Mouse (Mus musculus) megakaryocyte progenitor cell, adult 5-6 weeks (primary cell): Measurements from ENCODE around the gene Jmjd6. TPM values are rescaled to one million over a fixed set of nuclear protein-coding genes. Genes with fewer than 3 reads are reported as not detected.

Experiments
- ATAC-seq: replicated peaks from 2 replicates; pipeline ENCODE4 v1.8.0; 2016; ENCODE audit warnings: mild to moderate bottlenecking, moderate TSS enrichment, inconsistent platforms; ENCODE audit not compliant: poor library complexity
- total RNA-seq, 2 experiments: library from RNA; stranded (forward) in 1 of 2; stranded (reverse) in 1 of 2; fragments of 157-497, 149-512 nt in 1 of 2; fragments of 200-1000 nt in 1 of 2; gene quantifications; 2 replicates each; pipeline versions ENCODE4 v1.2.3 to v1.2.4; 2015 to 2017

The Jmjd6 gene
- total RNA-seq (2015) (42.9 and 43.8 TPM in 2 replicates), total RNA-seq (2017) (43.6 and 50.1 TPM in 2 replicates)

DNA sequence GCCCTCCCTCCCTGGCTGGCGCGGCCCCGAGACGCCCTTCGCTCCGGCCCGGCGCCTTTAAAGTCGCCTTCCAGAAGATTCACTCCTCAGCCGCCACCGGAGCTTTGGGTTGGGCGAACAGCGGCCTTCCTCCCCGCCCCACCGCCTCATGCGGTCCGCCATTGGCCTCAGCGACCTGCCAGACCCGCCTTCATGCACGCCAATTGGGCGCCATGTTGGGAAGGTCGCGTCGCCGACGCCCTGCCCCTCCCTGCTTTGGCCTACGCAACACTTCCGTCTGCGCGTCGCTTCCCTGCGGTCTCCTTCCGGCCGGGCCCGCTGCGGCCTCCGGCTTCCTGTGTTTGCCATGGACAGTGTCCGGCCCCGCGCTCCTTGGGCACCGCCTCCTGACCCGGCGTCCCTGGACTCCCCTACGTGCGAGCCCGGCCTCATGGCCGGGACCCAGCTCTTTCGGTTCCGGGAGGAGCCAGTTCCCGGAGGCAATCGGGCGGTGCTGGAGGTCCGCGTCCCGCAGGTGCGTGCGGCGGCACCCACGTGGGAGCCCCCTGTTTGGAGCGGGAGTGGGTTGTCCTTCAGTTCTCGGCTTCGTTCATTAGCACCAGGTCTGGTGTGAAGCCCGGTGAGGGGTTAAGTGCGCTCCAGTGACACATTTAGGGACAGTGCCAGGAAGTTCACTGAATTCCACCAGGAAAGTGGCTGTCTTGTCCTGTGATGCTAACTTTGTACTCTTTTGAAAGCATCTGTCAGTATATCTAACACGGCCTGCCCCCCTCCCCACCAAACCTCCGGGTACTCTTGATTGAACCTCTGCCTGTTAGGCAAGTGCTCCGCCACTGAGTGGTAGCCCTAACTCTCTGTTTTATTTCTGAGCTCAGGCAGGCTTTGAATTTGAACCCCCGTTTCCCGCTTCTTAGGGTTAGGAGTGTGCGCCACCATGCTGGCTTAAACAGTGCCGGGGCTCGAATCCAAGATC lies at the start of gene Jmjd6, which contains the start of gene Mettl23:
TSS of gene Jmjd6 (minus strand) at position 189 of the 973 bp plus-strand sequence.
TSS of gene Mettl23 (plus strand) at position 18 of the 973 bp plus-strand sequence.
- peak; percentile 87 for ATAC-seq

DNA sequence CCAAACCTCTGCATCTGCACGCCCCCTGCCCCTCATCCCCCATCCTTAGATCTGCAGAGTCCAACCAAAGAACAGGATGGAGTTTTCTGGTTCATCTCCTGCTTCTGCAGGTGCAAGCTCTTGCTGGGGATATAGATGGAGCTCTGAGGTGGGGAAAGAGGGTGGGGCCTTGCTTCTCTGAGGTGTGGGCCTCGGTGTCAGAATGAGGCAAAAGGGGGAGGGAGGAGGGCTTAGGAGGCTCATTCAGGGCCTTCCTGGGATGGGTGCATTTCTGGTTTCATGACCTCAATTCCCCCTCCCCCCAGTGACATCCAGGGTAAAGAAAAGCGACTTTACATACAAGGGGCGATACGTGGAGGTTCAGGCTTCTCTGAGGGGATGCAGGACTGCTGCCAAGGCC lies 43.9 kb upstream of the Jmjd6 start:
- no peak for ATAC-seq

- ATAC-seq, result peak; percentile 83
Observed at GRCm38 (mm10) chr11:116885275-116886151, 42.3 kb upstream of the Jmjd6 start.

DNA sequence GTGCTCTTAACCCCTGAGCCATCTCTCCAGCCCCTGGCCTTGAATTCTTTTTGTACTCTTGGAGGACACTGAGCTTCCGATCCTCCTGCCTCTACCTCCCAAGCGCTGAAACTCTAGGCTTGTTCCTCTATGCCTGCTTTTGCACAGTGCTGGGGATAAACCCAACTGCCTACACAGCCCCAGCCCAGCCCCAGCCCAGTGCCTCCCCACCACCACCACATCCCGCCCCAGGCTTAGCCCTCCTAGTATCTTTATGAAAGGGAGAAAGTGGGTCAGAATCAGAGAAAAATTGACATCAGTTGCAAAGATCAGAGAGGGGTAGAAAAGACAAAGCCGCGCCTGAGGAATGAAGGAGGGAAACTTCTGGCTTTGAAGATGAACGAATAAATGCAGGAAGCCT lies 40.8 kb upstream of the Jmjd6 start:
- ATAC-seq, result no peak

GRCm38 (mm10) chr11:116882446-116882845 lies 39.2 kb upstream of the Jmjd6 start:
- ATAC-seq, result no peak

DNA sequence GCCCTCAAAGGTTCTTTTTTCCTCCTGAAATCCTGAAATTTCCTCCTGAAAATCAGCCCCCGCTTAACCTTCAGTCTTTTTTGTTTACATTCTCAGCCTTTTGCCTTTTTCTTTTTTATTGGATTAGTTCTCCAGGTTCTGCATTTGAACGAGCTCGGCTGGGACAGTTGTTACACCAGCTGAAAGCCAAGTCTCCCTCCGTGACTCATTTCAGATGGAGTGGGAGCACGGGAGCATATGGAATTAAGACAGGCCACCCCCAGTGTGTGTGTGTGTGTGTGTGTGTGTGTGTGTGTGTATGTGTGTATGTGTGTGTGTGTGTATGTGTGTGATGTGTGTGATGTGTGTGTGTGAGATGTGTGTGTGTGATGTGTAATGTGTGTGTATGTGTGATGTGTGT lies 38.2 kb upstream of the Jmjd6 start:
- no peak for ATAC-seq

- no peak for ATAC-seq
Observed at GRCm38 (mm10) chr11:116880839-116881238, 37.6 kb upstream of the Jmjd6 start.

DNA sequence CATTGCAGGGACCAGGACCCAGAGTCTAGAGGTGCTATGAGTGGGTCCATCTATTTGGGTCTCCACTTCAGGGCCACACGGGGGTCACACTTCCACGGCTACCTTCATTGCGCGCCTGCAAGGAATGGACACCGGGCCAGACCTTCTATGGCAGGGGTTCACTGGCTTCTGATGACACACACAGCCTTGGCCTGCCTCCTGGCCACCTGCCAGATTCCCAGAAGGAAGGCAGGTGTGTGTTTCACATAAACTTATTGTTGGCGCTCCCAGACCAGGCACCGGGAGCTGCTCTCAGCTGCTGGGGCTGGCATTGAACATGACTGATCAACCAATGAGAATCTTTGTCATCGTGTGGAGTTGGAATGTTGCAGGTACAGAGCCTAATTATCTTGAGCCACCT lies 35.2 kb upstream of the Jmjd6 start:
- no peak for ATAC-seq

- ATAC-seq, result no peak
Observed at GRCm38 (mm10) chr11:116873987-116874386, 30.7 kb upstream of the Jmjd6 start.

- ATAC-seq, result no peak
Observed at GRCm38 (mm10) chr11:116871538-116871937, 28.3 kb upstream of the Jmjd6 start.

GRCm38 (mm10) chr11:116869641-116870040 lies 26.4 kb upstream of the Jmjd6 start:
- ATAC-seq, result no peak

GRCm38 (mm10) chr11:116869223-116869622 lies 26.0 kb upstream of the Jmjd6 start:
- ATAC-seq, result no peak

- no peak for ATAC-seq
Observed at GRCm38 (mm10) chr11:116868129-116868528, 24.9 kb upstream of the Jmjd6 start.

GRCm38 (mm10) chr11:116865945-116866585 lies 22.8 kb upstream of the Jmjd6 start:
- ATAC-seq, result no peak

- ATAC-seq, result no peak
Observed at GRCm38 (mm10) chr11:116864444-116864843, 21.2 kb upstream of the Jmjd6 start.

- ATAC-seq, result no peak
Observed at GRCm38 (mm10) chr11:116857183-116857850, 14.1 kb upstream of the Jmjd6 start.

DNA sequence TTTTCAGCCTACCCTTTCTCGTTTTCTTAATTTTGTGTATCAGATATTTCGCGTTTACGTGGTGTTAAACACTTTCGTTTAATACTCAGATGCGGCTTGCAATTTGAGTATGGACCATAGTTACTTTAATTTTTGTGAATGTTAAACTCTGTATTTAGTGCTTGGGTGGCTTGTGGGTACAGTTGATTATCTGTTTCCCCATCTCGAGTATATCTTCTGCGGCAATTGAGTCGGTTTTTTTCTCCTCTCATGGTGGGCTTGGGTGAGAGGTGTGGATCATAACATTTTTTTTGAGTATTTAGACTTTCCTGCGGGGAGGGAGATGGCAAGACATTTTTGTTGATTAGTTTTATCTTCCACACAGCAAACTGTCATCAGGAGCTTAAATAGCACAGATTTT lies 11.0 kb upstream of the Jmjd6 start:
- ATAC-seq, result no peak

- peak; percentile 59 for ATAC-seq
Observed at GRCm38 (mm10) chr11:116853512-116853928, 10.3 kb upstream of the Jmjd6 start.

GRCm38 (mm10) chr11:116852891-116853511 lies 9.8 kb upstream of the Jmjd6 start, which contains the start of gene Srsf2:
Gene Srsf2, minus strand, starts transcription at chr11:116853094.
- ATAC-seq, result peak; percentile 71
